Mouse (Mus musculus) bone marrow, adult 2 months (tissue): ENCODE data around the gene Cyp27b1. TPM values are rescaled to one million over a fixed set of nuclear protein-coding genes. Genes with fewer than 3 reads are reported as not detected.

Experiments
- H3K27ac ChIP-seq: fragments of 200-500 bp; 2 replicates; pipeline ENCODE4 v1.5.1; 2012; ENCODE audit warnings: low read depth, mild to moderate bottlenecking, control low read depth, inconsistent platforms, low read length; ENCODE audit not compliant: control insufficient read depth, poor library complexity, insufficient read depth
- H3K4me1 ChIP-seq: fragments of 200-500 bp; 2 replicates; pipeline ENCODE4 v1.6.1; 2011; ENCODE audit warnings: low read length; ENCODE audit not compliant: control insufficient read depth, insufficient read depth
- H3K4me3 ChIP-seq: fragments of 200-500 bp; replicated peaks from 2 replicates; pipeline ENCODE3; 2011; ENCODE audit warnings: mild to moderate bottlenecking, low read depth, low read length, control low read depth; ENCODE audit not compliant: control insufficient read depth
- CTCF ChIP-seq: fragments of 200-500 bp; IDR thresholded peaks from 2 replicates; pipeline ENCODE4 v1.5.1; 2011; ENCODE audit warnings: low read length, control low read depth; ENCODE audit not compliant: control insufficient read depth, insufficient read depth
- POLR2A ChIP-seq: fragments of 200-500 bp; IDR thresholded peaks from 2 replicates; pipeline ENCODE4 v1.6.1; 2011; ENCODE audit warnings: low read depth, mild to moderate bottlenecking, control low read depth, low read length, borderline replicate concordance; ENCODE audit not compliant: control insufficient read depth
- WGBS: fragments of 180-500 bp; shearing (Covaris S2); methylation state at CpG from one replicate; pipeline ENCODE4 v1.1.7; 2018; 5-methylcytosine and 5-hydroxymethylcytosine counted together
- polyA plus RNA-seq: library from polyadenylated mRNA; stranded (reverse); fragments of >200 nt; gene quantifications from 2 replicates; pipeline ENCODE4 v1.2.4, GENCODE M21; 2011; ENCODE audit warnings: low replicate concordance; ENCODE audit not compliant: missing spikeins, insufficient read depth, insufficient read length

Gene Cyp27b1
- not detected in 2 replicates for polyA plus RNA-seq

DNA sequence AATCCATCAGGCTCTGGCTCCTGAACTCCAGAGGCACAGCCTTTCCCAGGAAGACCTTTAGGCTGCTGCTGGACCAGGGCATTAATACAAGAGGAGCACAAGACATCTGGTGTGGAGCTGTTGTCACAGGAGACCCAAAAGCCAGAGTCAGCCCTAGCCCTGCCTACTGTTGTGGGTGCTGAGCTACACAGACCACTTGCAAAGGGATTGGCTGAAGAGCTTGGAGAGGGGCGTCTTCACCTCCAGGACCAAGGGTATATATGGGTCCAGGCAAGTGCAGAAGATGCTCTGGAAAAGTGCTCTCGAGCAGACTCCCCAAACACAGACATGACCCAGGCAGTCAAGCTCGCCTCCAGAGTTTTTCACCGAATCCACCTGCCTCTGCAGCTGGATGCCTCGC, at the start of gene Cyp27b1:
Gene Cyp27b1 (plus strand): TSS at position 297 of the 400 bp plus-strand sequence.
- Histone ChIP-seq H3K4me3 (no peak within 1 kb of the TSS), H3K27ac (no peak within 1 kb of the TSS), H3K4me1 (no peaks in the 10 kb centered on the region)
- 38% methylated on average over 5 of the region's 5 CpGs for WGBS
- TF ChIP-seq CTCF (no peak), POLR2A (no peak)

DNA sequence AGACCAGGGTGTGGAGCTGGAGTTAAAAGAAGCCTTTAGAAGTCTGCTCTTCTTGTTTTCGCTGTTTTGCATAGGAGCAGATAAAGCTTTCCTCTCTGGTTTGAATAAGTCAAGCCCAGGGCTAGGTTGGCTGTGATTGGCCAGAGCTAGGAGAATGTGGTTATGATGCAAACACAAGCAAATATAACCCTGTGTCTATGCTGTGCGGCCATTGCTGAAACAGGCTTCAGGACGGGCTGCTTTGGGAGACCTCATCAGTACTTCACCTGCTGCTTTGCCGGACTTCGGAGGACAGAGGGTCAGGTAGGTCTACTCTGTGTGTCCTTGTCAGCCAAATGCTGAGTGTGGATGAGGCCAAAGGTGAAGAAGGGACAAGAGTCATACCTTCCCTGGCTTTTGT, 47.5 kb upstream of the Cyp27b1 start, which contains the start of gene Avil:
Gene Avil (plus strand): TSS at position 181 of the 400 bp plus-strand sequence.
- 78% methylated on average over 5 of the region's 5 CpGs for WGBS
- Histone ChIP-seq H3K4me3 (no peak within 1 kb of the TSS), H3K27ac (no peak within 1 kb of the TSS), H3K4me1 (no peaks in the 10 kb centered on the region)
- TF ChIP-seq CTCF (no peak), POLR2A (no peak)

DNA sequence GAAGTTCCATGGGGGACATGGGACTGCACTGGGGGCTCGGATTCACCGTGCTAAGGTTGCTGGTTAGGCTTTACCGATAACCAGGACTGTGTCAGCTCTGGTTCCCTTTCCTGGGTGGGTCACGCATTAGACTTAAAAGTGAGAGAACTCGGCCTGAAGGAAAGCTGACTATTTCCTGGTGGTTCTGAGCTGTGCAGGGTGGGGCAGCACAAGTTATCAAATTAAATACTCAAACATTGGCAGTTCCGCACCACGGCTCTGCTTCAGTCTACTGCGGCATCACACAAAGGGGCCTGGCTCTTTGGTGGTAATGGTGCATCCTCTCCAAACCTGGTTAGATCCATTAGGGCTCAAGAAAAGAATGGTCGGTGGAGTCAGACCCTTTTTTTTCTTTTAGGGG, 46.8 kb upstream of the Cyp27b1 start:
- 63% methylated on average over 9 of the region's 9 CpGs for WGBS
- TF ChIP-seq POLR2A = no peak
- no peak for TF ChIP-seq CTCF
- H3K27ac ChIP-seq = no peak overlapping the region
- H3K4me1 ChIP-seq = no peaks in the 10 kb centered on the region
- H3K4me3 ChIP-seq = no peak overlapping the region

DNA sequence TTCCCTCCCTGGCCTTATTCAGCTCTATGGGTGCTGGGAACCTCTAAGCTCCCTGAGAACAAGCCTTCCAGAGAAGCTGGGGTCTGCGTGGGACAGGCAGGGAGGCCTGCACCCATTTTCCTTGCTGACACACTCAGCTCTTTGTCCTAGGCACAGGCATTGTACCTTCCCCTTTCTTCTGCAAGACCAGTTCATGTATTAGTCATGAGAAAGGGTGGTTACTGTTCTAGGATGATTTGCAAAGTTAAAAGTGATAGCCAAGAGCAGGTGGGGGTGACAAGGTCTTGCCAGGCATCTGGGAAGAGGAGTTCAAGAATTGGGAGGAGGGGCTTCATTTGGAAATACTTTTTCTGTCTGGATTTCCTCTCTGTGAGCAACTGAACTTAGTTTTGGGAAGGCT, 46.0 kb upstream of the Cyp27b1 start:
- Histone ChIP-seq H3K4me1 (no peaks in the 10 kb centered on the region), H3K4me3 (no peak overlapping the region), H3K27ac (no peak overlapping the region)
- no peak for TF ChIP-seq CTCF
- TF ChIP-seq POLR2A = no peak
- 61% methylated on average over 1 of the region's 1 CpGs for WGBS

DNA sequence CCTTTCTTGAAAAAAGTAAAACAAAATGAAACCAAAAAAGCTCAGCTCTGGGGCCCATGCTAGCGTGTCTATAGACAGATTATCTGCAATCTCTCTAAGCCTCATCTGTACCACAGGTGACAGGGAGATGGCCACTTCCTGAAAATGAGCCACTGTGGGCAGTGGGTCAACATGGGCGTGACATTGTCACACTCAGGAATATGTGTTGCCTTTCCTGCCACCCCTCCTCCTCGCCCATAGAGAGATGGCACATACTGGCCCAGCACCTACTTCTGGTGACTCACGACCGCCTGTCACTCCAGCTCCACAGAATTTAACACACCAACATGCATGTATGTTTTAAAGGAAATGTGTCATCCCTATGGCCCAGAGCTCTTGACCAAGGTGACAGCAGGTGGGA, 45.3 kb upstream of the Cyp27b1 start:
- no peaks in the 10 kb centered on the region for H3K4me1 ChIP-seq
- TF ChIP-seq POLR2A (no peak), CTCF (no peak)

DNA sequence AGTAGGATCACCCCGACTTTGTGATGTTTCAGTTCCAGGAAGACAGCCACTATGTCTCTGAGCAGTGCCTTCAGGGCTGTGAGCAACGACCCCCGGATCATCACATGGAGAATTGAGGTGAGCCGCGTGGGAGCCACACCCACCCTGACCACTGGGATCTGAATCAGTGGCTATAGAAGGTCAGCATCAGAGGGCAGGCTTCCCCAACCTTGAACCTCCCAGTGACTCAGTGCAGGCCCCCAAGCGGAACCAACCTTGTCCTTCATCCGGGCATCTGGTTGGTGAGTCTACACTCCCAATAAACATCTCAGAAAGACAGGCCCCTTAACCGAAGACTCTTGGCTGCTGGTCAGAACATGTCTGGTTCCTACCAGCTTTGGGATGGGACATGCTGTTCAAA, 44.7 kb upstream of the Cyp27b1 start:
- H3K4me3 ChIP-seq = no peak overlapping the region
- 83% methylated on average over 8 of the region's 8 CpGs for WGBS
- TF ChIP-seq CTCF (no peak), POLR2A (no peak)
- no peaks in the 10 kb centered on the region for H3K4me1 ChIP-seq
- no peak overlapping the region for H3K27ac ChIP-seq

More for the DNA sequence above, 45.3 kb upstream of the Cyp27b1 start:
- Histone ChIP-seq H3K27ac (no peak overlapping the region), H3K4me3 (no peak overlapping the region)
- WGBS = 56% methylated on average over 5 of the region's 5 CpGs

DNA sequence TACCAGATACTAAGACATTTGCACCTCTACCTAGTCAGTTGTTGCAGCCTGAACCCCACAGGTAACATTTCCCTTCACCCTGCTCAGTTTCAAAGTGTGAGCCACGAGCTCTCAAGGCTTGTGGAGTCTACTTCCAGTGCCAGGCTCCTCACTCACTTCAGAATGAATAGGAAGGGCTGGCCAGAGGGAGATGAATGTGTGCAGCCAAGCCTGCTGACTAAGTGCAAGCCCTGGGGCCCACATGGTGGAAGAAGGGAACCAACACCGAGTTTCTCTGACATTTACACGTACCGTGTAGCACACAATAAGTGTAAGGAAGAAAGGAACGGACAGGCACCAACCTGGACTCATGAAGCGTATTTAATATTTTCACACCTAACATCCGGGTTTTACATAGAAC, 44.2 kb upstream of the Cyp27b1 start:
- 77% methylated on average over 7 of the region's 7 CpGs for WGBS
- H3K27ac ChIP-seq = no peak overlapping the region
- TF ChIP-seq POLR2A = no peak
- no peak for TF ChIP-seq CTCF

DNA sequence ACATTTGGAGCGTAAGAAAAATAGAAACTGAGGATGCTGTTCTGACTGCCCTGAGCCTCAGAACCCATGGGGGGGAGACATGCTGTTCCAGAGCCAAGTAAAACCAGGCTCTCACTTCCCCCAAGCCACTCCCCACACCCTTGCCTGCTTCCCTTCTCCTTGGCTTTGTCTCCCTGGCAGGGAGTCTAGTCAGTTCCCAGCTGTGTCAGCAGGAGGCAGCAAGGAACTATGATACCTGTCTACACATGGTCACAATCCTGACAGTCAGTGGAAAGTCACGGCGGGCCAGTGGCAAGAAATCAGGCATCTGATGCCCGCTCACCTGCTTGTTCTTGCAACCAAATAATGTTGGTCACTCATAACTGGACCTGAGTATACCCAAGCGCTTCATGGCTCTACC, 31.6 kb upstream of the Cyp27b1 start:
- Histone ChIP-seq H3K4me3 (no peak overlapping the region), H3K27ac (no peak overlapping the region), H3K4me1 (no peaks in the 10 kb centered on the region)
- WGBS = 58% methylated on average over 5 of the region's 5 CpGs
- TF ChIP-seq CTCF (no peak), POLR2A (no peak)

More for the DNA sequence above, 44.2 kb upstream of the Cyp27b1 start:
- H3K4me1 ChIP-seq = no peaks in the 10 kb centered on the region
- H3K4me3 ChIP-seq = no peak overlapping the region

DNA sequence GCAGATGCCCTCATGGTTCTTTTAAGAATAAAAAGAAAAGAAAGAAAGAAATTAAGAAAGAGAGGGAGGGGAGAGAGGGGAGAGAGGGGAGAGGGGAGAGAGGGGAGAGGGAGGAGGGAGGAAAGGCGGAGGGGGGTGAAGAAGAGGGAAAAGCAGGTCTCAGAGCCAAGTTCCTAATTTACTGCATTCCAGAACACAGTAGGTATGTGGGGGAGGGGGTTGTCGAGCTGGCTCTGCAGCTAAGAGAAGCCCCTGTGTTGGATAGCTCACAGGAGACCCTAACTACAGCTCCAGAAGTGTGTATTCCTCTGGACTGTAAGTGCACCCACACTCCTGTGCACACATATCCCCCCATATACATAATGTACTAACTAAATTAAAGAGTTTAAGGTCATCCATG, 31.0 kb upstream of the Cyp27b1 start:
- 41% methylated on average over 2 of the region's 2 CpGs for WGBS
- no peak for TF ChIP-seq CTCF
- TF ChIP-seq POLR2A = no peak
- no peak overlapping the region for H3K4me3 ChIP-seq
- H3K27ac ChIP-seq = no peak overlapping the region
- no peaks in the 10 kb centered on the region for H3K4me1 ChIP-seq
